Mouse (Mus musculus): ENCODE results near the gene Zfp87.

GRCm38 (mm10) chr13:67553730-67554129 is 27.8 kb upstream of the Zfp87 start, which contains the start of gene Zfp748:
- no peak for TF ChIP-seq CTCF (IDR thresholded peaks at IDR 0.05)
- no peak for TF ChIP-seq POLR2A (IDR thresholded peaks at IDR 0.05; ENCODE audit: insufficient read depth, low read depth, low read length)

All from heart, adult 2 months (tissue).